Mouse (Mus musculus) ES-CJ7 (cell line): ENCODE measurements around the gene Fn1.
A peak's percentile ranks its signal among the peaks of the same experiment; 100 is the strongest.

Source experiments
- DNase-seq: peaks from one replicate; pipeline ENCODE4 v3.0.0; 2011; ENCODE audit warnings: low read depth, low spot score

The Fn1 gene

GRCm38 (mm10) chr1:71651315-71651714 lies 1.7 kb downstream of the Fn1 start:
- no peak for DNase-seq

GRCm38 (mm10) chr1:71650741-71651140 lies 2.3 kb downstream of the Fn1 start:
- DNase-seq, result peak; percentile 92

GRCm38 (mm10) chr1:71648166-71648565 lies 4.8 kb downstream of the Fn1 start:
- peak; percentile 78 for DNase-seq

- no peak for DNase-seq
Observed at GRCm38 (mm10) chr1:71646774-71647173, 6.2 kb downstream of the Fn1 start.

- peak; percentile 97 for DNase-seq
Observed at GRCm38 (mm10) chr1:71645999-71646398, 7.0 kb downstream of the Fn1 start.

- DNase-seq, result peak; percentile 63
Observed at GRCm38 (mm10) chr1:71645466-71645865, 7.5 kb downstream of the Fn1 start.

GRCm38 (mm10) chr1:71642794-71643193 lies 10.2 kb downstream of the Fn1 start:
- no peak for DNase-seq

GRCm38 (mm10) chr1:71641206-71641605 lies 11.8 kb downstream of the Fn1 start:
- no peak for DNase-seq

GRCm38 (mm10) chr1:71640157-71640556 lies 12.8 kb downstream of the Fn1 start:
- DNase-seq, result no peak

GRCm38 (mm10) chr1:71636665-71637064 lies 16.3 kb downstream of the Fn1 start:
- DNase-seq, result no peak

GRCm38 (mm10) chr1:71636116-71636515 lies 16.9 kb downstream of the Fn1 start:
- DNase-seq, result no peak

- DNase-seq, result peak; percentile 52
Observed at GRCm38 (mm10) chr1:71635101-71636014, 17.6 kb downstream of the Fn1 start.

GRCm38 (mm10) chr1:71634471-71634981 lies 18.5 kb downstream of the Fn1 start:
- no peak for DNase-seq

GRCm38 (mm10) chr1:71632387-71632786 lies 20.6 kb downstream of the Fn1 start:
- no peak for DNase-seq

- no peak for DNase-seq
Observed at GRCm38 (mm10) chr1:71631811-71632210, 21.2 kb downstream of the Fn1 start.

- DNase-seq, result no peak
Observed at GRCm38 (mm10) chr1:71630243-71630642, 22.8 kb downstream of the Fn1 start.

GRCm38 (mm10) chr1:71623625-71624024 lies 29.4 kb downstream of the Fn1 start:
- DNase-seq, result no peak

- no peak for DNase-seq
Observed at GRCm38 (mm10) chr1:71621526-71621925, 31.5 kb downstream of the Fn1 start.

- DNase-seq, result no peak
Observed at GRCm38 (mm10) chr1:71614545-71615246, 38.3 kb downstream of the Fn1 start.

GRCm38 (mm10) chr1:71612256-71612655 lies 40.7 kb downstream of the Fn1 start:
- no peak for DNase-seq

GRCm38 (mm10) chr1:71609916-71610315 lies 43.1 kb downstream of the Fn1 start:
- peak; percentile 59 for DNase-seq

GRCm38 (mm10) chr1:71609057-71609775 lies 43.8 kb downstream of the Fn1 start:
- peak; percentile 63 for DNase-seq
